Mouse (Mus musculus) intestine, embryonic 14.5 days (tissue): Measurements from ENCODE around the gene Olfr303. TPM values are rescaled to one million over a fixed set of nuclear protein-coding genes. Genes with fewer than 3 reads are reported as not detected.
"Not testable (repeated sequence)": the region's sequence is repeated elsewhere in the genome, so short reads cannot be mapped to it uniquely, and the experiment has no call there.

Experiments
- ATAC-seq: fragments of 200-750 bp; cut with Nextera tagmentation; replicated peaks from 2 replicates; pipeline ENCODE4 v1.8.0; 2017; ENCODE audit warnings: low read depth, moderate number of reproducible peaks, moderate TSS enrichment, moderate library complexity; ENCODE audit not compliant: low FRiP score, low TSS enrichment
- DNase-seq: peaks from one replicate; pipeline ENCODE4 v3.0.0-alpha.2; 2018; ENCODE audit warnings: low spot score
- H3K27ac ChIP-seq: fragments of 300-500 bp; sonication (generic); 2 replicates; pipeline ENCODE4 v1.5.1; 2014; ENCODE audit warnings: low read depth, mild to moderate bottlenecking, control low read depth
- H3K27me3 ChIP-seq: fragments of 300-500 bp; sonication (generic); replicated peaks from 2 replicates; pipeline ENCODE4 v1.6.1; 2014; ENCODE audit warnings: low read length, control low read depth; ENCODE audit not compliant: control insufficient read depth, insufficient read depth
- H3K36me3 ChIP-seq: fragments of 300-500 bp; sonication (generic); 2 replicates; pipeline ENCODE4 v1.6.1; 2014; ENCODE audit warnings: low read length, control low read depth; ENCODE audit not compliant: control insufficient read depth, insufficient read depth
- H3K4me1 ChIP-seq: fragments of 300-500 bp; sonication (generic); replicated peaks from 2 replicates; pipeline ENCODE4 v1.6.1; 2014; ENCODE audit warnings: low read length, control low read depth, mixed read lengths; ENCODE audit not compliant: control insufficient read depth, insufficient read depth
- H3K4me2 ChIP-seq: fragments of 300-500 bp; sonication (generic); 2 replicates; pipeline ENCODE4 v1.6.1; 2014; ENCODE audit warnings: low read length
- H3K4me3 ChIP-seq: fragments of 300-500 bp; sonication (generic); 2 replicates; pipeline ENCODE4 v1.5.1; 2014; ENCODE audit warnings: low read depth, low read length, control low read depth, mixed read lengths
- H3K9ac ChIP-seq: fragments of 300-500 bp; sonication (generic); 2 replicates; pipeline ENCODE4 v1.6.1; 2014; ENCODE audit warnings: mild to moderate bottlenecking, low read length
- H3K9me3 ChIP-seq: fragments of 300-500 bp; sonication (generic); 2 replicates; pipeline ENCODE4 v1.6.1; 2016; ENCODE audit warnings: low read length, control low read depth; ENCODE audit not compliant: control insufficient read depth
- WGBS: fragments of 180-500 bp; shearing (Covaris S2); extraction: QIAGEN DNeasy Blood & Tissue Kit; methylation state at CpG from one replicate; pipeline ENCODE4 v1.1.7; 2014; 5-methylcytosine and 5-hydroxymethylcytosine counted together
- polyA plus RNA-seq: library from polyadenylated mRNA; unstranded; fragments of >200 nt; fragmentation: Nextera tagmentation; extraction: Ambion mirVana; gene quantifications from 2 replicates; pipeline ENCODE4 v1.2.1, GENCODE M21; 2014

The Olfr303 gene
- not detected in 2 replicates for polyA plus RNA-seq

DNA sequence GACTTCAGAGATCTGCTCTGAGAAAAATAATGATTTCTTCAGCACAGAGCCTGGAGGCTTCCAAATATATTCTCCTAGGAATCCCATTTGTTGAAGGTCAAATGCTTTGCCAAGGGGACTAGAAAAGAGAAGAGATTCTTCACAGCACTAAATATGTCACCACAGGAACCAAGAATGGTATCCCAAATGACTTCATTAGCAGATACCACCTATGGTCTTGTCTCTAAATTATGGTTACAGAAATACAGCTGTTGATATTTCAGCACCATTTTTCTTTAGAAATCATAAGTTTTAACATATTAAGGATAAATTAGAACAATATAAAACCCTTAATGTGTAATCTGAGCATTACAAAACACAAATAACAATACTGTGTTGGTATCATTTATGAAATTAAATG, at the start of gene Olfr303:
Olfr303 (minus strand) TSS at position 101 of the 400 bp plus-strand sequence.
- Histone ChIP-seq H3K9me3 (no peaks in the 10 kb centered on the region), H3K4me2 (no peak within 1 kb of the TSS), H3K4me3 (no peak within 1 kb of the TSS), H3K27ac (no peak within 1 kb of the TSS), H3K4me1 (no peaks in the 10 kb centered on the region), H3K27me3 (no peaks in the 10 kb centered on the region), H3K9ac (no peak within 1 kb of the TSS), H3K36me3 (no peaks in the 10 kb centered on the region)
- DNase-seq (no peak), ATAC-seq (no peak)

DNA sequence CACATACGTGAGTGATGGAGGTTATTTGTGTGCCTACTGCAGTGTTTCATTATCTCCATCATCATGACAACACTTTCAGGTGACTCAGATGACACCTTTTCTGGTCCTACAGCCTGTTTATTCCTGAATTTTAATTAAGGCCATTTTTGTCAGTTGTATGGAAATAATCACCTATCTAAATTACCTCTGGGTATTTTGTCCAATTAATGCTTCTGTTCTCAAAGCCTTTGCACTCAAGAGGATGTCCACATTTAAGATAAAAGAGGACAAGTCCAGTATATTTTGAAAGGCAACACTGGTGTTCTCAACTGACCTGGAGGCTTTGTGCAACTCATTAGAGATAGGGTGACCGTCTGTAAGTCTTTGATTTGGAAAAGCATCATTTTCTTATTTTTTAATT, 6.0 kb upstream of the Olfr303 start, which contains the start of gene Olfr301:
Olfr301 (plus strand) TSS at position 301 of the 400 bp plus-strand sequence.
- Histone ChIP-seq H3K9ac (no peak within 1 kb of the TSS), H3K36me3 (no peaks in the 10 kb centered on the region), H3K27ac (no peak within 1 kb of the TSS), H3K4me2 (no peak within 1 kb of the TSS), H3K4me3 (no peak within 1 kb of the TSS), H3K27me3 (no peaks in the 10 kb centered on the region), H3K4me1 (no peaks in the 10 kb centered on the region), H3K9me3 (no peaks in the 10 kb centered on the region)
- DNase-seq (no peak), ATAC-seq (no peak)
- 86% methylated on average over 2 of the region's 2 CpGs for WGBS

DNA sequence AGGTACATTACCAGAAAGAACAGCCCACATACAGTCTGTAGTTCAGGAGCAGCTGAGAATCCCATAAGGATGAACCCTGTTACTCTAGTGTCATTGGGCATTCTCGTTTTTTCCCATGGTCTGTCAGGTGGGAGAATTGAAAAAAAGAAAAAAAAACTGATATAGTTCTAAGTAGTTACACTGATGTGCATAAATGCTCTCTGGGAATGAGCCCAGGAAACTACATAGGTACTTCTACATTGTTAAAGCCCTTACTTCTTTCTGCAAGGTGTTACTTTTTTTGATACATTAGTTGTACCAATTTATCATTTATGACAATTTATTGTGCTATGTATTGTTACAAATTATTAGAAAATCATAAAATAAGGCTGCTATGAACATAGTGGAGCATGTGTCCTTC, 11.0 kb downstream of the Olfr303 start, which contains the start of gene Olfr304:
Olfr304 (minus strand) TSS at position 101 of the 400 bp plus-strand sequence.
- Histone ChIP-seq H3K9ac (no peak within 1 kb of the TSS), H3K27me3 (no peaks in the 10 kb centered on the region), H3K36me3 (no peaks in the 10 kb centered on the region), H3K9me3 (no peaks in the 10 kb centered on the region), H3K4me3 (no peak within 1 kb of the TSS), H3K4me2 (no peak within 1 kb of the TSS), H3K4me1 (no peaks in the 10 kb centered on the region), H3K27ac (no peak within 1 kb of the TSS)
- ATAC-seq, result no peak
- DNase-seq, result no peak
- 64% methylated on average over 1 of the region's 1 CpGs for WGBS

DNA sequence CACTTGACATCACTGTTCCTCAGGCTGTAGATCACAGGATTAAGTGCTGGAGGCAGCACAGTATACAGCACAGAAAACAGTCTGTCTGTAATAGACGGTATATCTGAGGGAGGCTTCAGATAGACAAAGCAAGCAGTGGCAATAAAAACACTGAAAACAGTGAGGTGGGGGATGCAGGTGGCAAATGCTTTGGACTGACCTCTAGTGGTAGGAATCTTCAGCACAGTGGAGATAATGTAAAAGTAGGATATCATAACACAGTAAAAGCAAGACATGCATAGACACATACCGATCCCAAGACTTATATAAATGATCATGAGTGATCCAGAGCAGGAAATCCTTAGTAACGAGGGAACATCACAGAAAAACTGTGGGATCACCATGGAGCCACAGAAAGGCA, 11.8 kb downstream of the Olfr303 start:
- 73% methylated on average over 3 of the region's 3 CpGs for WGBS
- Histone ChIP-seq H3K4me1 (no peaks in the 10 kb centered on the region), H3K27ac (no peak overlapping the region), H3K4me2 (no peak overlapping the region), H3K4me3 (no peak overlapping the region), H3K36me3 (no peaks in the 10 kb centered on the region), H3K9ac (no peak overlapping the region), H3K27me3 (no peaks in the 10 kb centered on the region), H3K9me3 (no peaks in the 10 kb centered on the region)
- DNase-seq (no peak), ATAC-seq (no peak)

DNA sequence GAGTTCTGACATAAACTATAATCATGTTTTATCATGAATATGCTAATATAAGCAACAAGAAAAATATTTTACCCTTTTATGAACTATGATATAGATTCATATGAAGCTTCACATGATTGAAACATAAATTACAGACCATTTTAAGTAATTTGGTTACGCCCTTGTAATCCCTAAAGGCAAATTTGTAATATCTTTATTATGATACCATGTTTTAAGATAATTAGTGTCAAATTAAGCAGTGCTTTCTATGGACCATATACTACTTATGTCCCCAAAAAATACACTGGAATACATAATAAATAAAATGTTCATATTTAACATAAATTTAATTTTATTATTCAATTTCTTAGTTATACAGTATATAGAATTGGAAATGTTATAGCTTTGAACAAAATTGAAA, 30.8 kb downstream of the Olfr303 start, which contains the start of gene Olfr305:
Olfr305 (minus strand) TSS at position 101 of the 400 bp plus-strand sequence.
- Histone ChIP-seq H3K4me3 (no peak within 1 kb of the TSS), H3K4me1 (no peaks in the 10 kb centered on the region), H3K9ac (no peak within 1 kb of the TSS), H3K9me3 (no peaks in the 10 kb centered on the region), H3K36me3 (no peaks in the 10 kb centered on the region), H3K27me3 (no peaks in the 10 kb centered on the region), H3K27ac (no peak within 1 kb of the TSS), H3K4me2 (no peak within 1 kb of the TSS)
- 84% methylated on average over 1 of the region's 1 CpGs for WGBS
- no peak for ATAC-seq
- no peak for DNase-seq

DNA sequence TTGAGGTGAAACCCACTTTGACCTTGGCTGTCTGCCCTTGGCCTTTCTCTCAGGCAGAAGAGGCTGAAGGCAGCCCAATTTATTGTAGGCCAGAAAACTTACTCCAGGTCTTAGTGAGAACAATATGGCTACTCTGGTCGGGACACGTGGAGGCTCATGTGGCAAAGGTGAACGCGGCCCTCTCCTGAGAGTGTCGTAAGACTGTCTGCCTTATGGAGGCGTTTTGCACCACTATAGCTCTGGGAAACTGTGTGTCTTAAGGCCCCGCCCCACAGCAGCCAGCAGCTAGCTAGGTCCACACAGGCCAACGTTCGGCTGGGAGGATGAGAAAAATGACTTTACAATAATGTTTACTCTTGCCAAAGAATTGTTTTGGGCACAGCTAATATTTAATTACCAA, 51.3 kb downstream of the Olfr303 start:
- 90% methylated on average over 9 of the region's 9 CpGs for WGBS
- H3K9ac ChIP-seq, H3K9me3 ChIP-seq, ATAC-seq, H3K36me3 ChIP-seq, H3K4me1 ChIP-seq, DNase-seq, H3K4me2 ChIP-seq, H3K27ac ChIP-seq, H3K4me3 ChIP-seq, H3K27me3 ChIP-seq: not testable (repeated sequence)

DNA sequence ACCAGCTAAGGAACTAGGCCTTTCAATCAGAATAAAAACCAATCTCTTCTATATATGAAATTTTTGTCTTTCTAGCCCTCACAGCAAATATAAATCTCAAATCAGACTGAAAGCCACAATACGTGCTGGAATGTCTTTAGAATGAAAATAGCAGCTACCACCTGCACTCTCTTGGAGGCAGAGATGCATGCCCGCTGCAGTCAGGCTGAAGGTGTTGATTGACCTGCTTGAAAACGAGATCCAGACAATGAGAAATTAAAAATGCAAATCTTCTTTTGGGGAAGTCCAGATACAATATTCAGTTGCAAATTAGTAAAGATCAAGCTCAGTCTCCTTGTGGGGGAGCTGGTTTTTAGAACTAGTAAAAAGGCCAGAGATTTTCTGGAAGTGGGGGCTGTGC, 53.3 kb downstream of the Olfr303 start:
- H3K36me3 ChIP-seq, result no peaks in the 10 kb centered on the region
- no peaks in the 10 kb centered on the region for H3K9me3 ChIP-seq
- no peaks in the 10 kb centered on the region for H3K27me3 ChIP-seq
- no peak overlapping the region for H3K9ac ChIP-seq
- H3K4me2 ChIP-seq, result no peak overlapping the region
- no peak overlapping the region for H3K27ac ChIP-seq
- DNase-seq (no peak), ATAC-seq (no peak)
- WGBS, result 77% methylated on average over 3 of the region's 3 CpGs
- no peaks in the 10 kb centered on the region for H3K4me1 ChIP-seq
- no peak overlapping the region for H3K4me3 ChIP-seq

DNA sequence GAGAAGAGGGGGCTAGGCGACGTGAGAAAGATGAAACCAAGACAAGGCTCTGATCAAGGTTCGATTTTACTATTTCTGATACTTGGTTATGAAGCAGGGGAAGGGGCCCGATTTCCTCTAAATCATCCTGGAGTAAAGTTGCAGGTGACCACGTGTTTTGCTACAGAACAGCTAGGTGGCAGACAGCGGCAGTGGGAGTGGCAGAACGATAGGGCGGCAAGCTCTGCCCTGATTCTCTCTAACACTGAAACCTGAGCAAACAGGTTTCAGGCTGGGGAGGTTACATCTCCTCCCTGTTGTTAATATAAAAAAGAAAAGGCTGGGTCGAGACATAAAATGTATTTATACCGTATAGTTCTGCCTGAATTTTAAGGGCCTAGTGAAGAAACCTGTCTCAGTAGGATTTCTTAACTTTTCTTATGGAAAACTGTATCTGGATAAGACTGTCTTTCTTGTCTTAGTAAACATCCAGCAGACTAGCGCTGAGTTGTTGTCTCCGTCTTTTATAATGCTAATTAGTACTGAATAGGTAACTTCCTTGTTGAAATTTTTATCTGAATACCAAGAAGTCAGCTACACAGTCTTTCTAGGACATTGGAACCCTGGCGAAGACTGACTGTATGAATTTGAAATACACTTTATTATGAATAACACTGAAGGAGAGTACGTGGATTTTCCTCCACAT, 54.6 kb downstream of the Olfr303 start:
- H3K9ac ChIP-seq, result no peak overlapping the region
- WGBS, result 72% methylated on average over 14 of the region's 14 CpGs
- H3K4me2 ChIP-seq, result no peak overlapping the region
- H3K4me3 ChIP-seq, result no peak overlapping the region
- no peak for ATAC-seq
- no peak for DNase-seq
- no peaks in the 10 kb centered on the region for H3K9me3 ChIP-seq
- H3K27me3 ChIP-seq, result no peaks in the 10 kb centered on the region
- H3K27ac ChIP-seq, result no peak overlapping the region
- no peaks in the 10 kb centered on the region for H3K4me1 ChIP-seq
- no peaks in the 10 kb centered on the region for H3K36me3 ChIP-seq
